Mouse (Mus musculus) large intestine, adult 2 months (tissue): ENCODE results near the gene Sorcs3. TPM values are rescaled to one million over a fixed set of nuclear protein-coding genes. Genes with fewer than 3 reads are reported as not detected.

Experiments
- DNase-seq: peaks from one replicate; pipeline ENCODE4 v3.0.0-alpha.2; 2012; ENCODE audit warnings: low read depth, low spot score
- WGBS: fragments of 180-500 bp; shearing (Covaris S2); methylation state at CpG from one replicate; pipeline ENCODE4 v1.1.7; 2018; 5-methylcytosine and 5-hydroxymethylcytosine counted together
- polyA plus RNA-seq: library from polyadenylated mRNA; depleted of rRNA; stranded (reverse); fragments of >200 nt; gene quantifications from 2 replicates; pipeline ENCODE4 v1.2.3, GENCODE M21; 2012; rRNA removed

Sorcs3 gene
- 0.17 TPM in 1 of 2 replicates, not detected in the other for polyA plus RNA-seq

DNA sequence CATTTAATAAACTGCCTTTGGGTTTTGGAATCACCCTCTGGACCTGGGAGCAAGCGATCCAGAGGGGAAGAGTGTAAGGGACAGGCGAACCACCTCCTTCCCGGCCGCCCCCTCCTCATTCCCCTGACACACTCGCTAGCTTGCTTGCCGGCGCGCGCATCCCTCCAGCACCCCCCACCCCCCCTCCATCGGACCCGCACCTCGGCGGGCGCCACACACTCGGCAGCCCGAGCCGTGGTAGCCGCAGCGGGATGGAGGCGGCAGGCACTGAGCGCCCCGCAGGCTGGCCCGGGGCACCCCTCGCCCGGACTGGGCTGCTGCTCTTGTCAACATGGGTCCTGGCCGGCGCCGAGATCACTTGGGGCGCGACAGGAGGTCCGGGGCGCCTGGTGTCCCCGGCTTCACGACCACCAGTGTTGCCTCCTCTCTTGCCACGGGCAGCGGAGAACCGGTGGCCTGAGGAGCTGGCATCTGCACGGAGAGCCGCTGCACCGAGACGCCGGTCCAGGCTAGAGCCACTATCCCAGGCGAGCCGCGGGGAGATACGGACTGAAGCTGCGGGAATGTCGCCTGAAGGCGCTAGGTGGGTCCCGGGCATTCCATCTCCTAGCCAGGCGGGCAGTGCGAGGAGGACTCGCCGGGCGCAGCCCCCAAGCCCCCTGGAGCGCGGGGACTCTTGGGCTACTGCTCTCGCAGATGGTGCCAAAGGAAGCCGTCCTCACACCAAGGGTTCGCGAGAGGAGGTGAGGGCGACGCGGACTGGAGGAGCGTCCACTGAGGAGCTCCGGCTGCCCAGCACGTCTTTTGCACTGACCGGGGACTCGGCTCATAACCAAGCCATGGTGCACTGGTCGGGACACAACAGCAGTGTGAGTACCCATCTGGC is at the start of gene Sorcs3:
Sorcs3 (plus strand) TSS at position 97 of the 886 bp plus-strand sequence.
- no peak for DNase-seq
- WGBS: 2% methylated on average over 70 of the region's 70 CpGs

DNA sequence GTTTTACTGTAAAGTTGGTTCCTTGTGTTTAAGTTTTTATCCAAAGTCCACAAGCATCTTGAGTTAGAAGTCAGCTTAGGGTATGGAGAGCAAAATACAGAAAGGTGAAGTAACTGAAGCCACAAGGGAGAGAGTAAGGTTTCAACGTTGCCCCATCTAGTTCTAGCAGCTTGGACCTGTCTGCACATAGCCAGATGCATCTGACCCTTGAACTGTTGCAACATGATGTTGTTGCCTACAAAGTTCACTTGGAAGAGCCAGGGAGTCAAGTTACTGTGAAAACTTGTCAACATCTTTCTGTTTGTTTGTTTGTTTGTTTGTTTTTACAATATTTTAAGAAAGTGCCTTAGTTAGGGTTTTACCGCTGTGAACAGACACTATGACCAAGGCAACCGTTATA is 40.5 kb upstream of the Sorcs3 start:
- WGBS: 83% methylated on average over 3 of the region's 3 CpGs
- no peak for DNase-seq

DNA sequence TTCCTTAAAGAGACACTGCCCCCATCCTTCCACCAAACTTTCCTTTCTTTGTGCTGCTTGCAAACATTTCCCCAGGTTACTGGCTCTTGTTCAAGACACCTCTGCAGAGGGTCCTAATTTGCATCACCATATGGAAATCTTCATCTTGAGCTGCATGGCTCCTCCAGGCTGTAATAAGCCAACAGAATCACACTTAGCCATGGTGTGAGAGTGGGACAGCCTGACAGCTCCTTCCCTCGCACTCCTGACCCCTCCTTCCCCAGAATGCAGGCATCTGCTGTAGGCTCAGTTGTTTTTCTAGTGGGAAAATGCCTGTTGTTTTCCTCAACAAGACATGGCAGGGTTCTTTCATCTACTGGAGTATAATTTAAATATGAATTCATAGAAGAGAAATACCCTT is 38.7 kb upstream of the Sorcs3 start:
- WGBS: 55% methylated on average over 1 of the region's 1 CpGs
- no peak for DNase-seq

DNA sequence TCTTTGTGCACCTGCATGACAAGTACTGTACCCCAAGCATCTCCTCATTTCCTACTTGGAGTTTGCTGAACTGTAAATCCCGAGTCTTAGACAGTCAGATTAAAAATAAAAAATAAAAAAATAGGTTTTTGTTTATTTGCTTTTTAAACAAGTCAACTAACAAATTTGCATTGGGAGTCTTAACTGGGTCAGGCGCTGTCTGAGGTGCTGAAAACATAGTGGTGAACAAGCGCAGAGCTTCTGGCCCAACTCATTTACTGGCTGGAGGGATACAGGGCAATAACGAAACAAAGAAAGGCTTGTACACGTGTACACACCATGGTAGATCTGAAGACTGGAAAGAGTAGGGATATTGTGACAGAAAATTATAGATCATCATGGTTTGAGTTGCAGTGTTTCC is 37.5 kb upstream of the Sorcs3 start:
- 47% methylated on average over 5 of the region's 5 CpGs for WGBS

DNA sequence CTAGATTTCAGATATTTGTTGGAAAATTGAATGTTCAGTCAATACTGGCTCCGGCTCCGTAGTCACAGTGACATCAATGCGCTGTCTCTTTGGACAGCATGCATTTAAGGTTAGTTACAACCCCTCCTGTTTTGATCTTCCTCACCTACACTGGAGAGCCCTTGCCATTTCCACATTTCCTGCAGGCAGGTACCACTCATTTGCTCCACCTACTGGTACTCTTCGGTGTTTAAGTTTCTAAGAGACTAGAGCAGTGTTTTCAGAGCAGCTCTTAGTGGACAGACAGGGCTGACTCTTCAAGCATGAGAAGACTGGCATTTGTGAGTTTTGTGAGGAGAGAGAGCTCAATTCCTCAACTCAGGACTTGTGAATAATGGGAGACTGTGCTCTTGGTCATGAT is 31.1 kb upstream of the Sorcs3 start:
- DNase-seq: no peak
- 67% methylated on average over 4 of the region's 4 CpGs for WGBS

More for the DNA sequence above, 37.5 kb upstream of the Sorcs3 start:
- no peak for DNase-seq

DNA sequence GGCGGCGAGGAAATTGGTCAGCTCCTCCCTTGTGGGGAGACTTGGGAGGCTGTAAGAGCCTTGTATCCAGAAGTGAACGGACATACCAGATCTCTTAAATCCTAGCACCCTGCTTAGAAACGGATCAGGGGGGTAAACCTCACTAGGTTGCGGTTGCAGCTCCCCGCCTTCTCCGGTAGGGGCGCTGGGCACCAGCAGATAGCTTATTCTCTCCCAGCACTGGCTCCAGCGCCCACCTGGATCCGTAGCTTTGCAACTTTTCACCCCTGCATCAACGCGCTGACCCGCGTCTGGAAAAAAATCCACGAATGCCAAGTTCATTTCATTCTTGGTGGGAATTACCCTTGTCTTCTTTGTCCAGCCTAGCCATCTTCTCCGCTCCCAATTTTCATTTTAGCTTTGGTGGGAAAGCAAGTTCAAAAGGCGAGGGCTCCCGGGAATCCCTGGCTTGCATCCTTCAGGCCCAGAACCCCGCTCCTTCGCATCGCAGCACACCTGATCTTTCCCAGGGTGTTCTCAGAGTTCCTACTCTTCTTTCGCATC is 1.8 kb upstream of the Sorcs3 start:
- 5% methylated on average over 21 of the region's 22 CpGs for WGBS
- no peak for DNase-seq

DNA sequence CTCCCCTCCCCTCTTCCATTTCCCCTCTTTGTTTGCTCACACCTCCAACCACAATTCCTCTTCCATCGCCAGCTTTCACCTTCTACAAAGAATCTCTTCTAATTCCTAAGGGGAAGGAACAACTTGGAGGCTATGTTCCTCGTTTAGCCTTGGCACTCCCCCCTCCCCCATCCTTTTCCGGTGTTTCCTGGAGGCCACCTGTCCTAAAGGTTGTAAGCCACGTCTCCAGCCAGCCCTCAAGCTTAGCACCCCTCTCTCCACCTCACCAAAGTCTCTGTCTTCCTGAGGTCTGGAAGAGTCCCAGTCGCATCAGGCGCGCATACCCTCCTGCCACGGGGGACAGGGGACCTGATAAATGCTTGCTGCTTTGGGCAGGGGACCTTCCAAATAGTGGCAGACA is 1.3 kb upstream of the Sorcs3 start:
- DNase-seq: no peak
- 1% methylated on average over 8 of the region's 8 CpGs for WGBS

DNA sequence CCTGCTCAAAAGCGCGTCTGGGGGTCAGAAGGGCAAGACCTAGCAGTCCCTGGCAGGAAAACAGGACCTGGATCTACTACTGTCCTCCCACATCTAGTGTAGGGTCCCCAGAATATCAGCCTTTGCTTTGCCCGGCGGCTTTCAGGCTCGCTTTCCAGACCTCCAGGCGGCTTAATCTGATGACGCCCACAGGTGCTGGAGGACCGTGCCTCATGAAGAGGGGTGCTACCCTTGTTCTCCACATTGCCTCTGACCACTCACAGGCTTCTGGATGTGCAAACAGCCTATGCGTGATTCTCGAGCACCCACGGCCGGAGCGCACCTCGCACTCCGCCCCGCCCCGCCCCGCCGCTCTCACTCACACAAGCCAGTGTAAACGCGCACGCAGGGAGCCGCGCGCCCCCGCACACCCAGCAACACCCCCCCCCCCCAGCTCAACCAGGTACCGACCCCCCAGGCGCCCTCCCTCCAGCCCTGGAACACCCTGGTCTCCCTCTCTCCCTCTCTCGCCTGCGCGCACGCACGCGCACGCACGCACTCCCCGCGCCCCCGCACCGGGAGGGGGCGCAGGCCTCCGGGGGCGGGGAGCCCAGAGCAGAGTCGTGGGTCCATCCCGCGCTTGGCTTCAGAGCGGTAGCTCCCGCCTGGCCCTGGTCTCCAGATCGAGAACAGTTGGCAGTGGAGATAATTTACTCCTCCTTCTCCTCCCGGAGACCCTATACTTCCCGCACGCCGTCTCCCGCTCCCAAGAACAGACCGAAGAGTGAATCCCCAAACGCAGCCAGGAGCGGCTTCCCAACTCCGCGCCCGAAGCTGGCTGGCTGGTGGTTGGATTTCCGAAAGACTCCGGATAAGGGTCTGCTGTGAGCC is 698 bp upstream of the Sorcs3 start:
- DNase-seq: no peak
- WGBS: 2% methylated on average over 56 of the region's 62 CpGs

DNA sequence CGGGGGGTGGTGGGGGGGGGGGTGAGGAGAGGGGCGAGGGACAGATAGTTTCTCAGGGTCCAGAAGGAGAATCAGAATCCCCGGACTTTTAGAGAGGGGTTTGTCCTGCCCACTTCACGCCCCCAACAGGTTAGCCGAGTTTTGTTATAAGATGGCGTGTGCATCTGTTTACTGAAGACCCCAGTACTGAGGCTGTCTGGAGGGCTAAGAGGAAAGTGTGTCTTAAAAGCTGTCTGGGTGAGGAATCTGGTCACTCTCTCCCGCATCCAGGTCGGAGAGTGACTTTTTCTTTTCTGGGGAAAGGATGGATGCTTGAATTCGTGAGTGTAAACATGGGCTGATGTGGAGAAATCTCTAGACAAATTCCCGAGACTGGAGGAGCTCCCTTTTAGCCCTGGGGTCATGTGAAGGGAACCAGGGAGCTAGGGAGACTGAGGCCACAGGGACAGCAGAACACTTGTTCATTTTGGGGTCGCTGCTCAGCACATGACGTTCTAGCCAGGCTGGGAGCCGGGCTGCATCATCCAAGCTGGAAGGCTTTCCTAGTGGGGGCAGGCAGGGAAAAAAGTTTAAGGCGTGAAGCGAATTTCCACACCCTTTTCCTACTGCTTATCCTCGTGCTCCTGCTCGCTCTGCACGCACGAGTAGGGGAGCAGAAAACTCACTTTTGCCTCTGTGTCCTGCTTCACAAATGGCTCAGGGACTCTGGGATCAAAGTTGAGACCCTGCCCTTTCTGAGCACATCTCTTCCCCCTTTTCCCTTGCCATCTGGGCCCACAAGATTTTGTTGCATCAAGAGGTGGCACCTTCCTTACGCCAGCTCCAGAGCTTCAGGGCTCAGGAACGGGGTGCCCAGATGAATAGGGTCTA is 1.3 kb downstream of the Sorcs3 start:
- WGBS: 7% methylated on average over 21 of the region's 21 CpGs
- DNase-seq: no peak

DNA sequence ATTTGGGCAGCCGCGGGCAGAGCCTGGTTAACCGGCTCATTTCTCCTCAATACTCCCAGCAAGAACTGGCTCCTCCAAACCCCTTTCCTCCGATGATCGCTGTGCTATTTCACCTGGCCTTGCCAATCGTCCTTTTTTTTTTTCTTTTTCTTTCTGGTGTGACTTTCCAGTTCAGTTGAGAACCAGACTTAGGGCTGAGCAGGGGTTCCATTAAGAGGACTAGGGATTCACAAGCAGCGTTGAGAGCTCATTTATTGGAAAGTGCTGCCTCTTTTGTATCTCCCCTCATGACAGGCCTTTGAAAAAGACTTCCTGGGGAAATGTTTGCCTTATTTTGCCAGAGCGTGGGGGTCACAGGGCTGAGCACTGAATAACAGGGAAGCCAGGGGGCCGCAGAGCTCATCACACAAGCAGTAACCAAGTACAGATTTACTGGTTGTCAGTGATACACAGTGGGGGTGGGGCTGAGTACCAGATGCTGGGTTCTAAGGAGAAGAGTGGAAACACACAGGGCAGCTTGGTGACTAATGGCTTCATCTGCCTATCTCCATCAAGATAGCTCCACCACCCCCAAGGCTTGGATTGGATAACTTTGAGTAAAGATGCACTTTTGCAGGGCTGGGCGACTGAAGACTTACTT is 2.0 kb downstream of the Sorcs3 start:
- WGBS: 23% methylated on average over 10 of the region's 10 CpGs
- no peak for DNase-seq

DNA sequence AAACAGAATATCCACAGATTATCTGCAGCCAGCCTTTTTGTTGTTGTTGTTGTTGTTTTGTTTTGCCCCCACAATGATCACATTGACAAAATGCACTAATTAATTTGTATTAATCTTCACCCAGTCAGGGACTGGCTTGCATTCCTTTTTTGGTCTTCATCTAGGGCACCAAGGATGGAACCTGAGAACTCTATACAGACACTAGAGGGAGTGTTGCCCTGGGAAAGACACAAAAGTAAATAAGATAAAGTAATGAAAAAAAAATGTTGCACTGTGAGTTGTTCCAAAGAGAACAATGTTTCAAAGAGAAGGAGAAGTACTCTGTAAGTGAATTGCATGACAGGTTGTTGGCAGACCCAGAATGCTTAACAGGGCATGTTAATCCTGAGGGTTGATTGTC is 9.6 kb downstream of the Sorcs3 start:
- DNase-seq: no peak

DNA sequence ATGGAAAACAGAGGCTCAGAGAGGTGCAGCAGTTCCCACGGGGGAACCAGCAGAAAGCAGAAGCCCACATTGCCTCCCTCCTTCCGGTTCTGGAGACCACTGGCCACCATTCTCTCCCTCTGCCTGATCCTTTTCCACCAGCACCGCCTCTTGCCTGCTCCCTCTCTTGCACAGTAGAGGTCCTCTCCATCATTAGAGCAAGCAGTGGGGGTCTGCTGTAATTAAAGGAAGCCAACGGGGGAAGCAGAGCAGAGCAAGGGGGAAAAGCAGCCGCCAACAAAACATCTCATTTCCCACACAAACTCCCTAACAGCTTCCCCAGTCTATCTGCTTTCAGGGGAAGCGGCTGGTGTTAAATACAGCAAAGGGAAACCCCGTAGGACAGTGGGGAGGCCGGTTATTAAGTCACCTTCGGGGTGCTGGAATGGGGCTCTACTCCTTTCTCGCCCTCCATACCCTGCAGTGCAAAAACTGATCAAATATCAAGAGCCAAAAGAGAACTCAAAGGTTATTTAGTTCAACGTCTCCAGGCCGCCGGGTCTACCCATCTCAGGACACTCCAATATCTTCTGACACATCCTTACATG is 32.1 kb downstream of the Sorcs3 start:
- 64% methylated on average over 13 of the region's 13 CpGs for WGBS
- DNase-seq: no peak

DNA sequence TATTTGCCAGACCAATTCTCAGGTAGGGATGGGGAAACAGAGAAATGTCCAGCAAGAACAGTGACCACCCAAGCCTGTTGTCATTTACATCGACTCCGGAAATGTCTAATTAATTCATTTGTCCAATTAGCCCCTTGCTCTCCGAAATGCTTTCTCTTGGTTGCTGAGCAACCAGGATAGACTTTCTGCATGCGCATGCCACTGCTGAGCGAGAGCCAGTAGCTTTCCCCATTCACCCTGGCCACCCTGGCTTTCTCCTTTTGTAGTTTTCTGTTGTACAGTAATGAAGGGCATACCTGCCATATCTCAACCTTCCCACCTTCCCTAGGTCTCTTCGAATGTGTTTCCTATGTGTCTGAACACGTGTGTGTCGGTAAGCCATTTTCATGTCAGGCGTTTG is 32.6 kb downstream of the Sorcs3 start:
- DNase-seq: no peak
- 85% methylated on average over 9 of the region's 9 CpGs for WGBS

DNA sequence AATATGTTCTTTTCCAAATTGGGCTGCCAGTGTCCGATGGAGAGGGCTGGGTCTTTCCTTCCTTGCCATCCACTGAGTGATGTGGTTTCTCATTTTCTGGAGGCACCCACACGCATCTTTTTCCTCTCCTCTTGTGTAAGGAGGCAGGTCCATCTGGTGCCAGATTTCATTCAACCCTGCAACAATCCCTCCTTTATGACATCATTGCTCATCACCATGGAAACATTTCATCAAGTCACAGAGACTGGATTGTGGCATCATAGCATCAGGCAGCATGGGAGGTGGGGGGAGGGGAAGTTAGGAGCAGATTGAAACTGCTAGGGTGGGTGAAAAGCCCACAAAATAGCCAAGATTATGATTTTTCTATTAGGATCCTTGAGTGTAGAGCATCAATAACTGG is 35.1 kb downstream of the Sorcs3 start:
- no peak for DNase-seq
- WGBS: 67% methylated on average over 2 of the region's 2 CpGs

DNA sequence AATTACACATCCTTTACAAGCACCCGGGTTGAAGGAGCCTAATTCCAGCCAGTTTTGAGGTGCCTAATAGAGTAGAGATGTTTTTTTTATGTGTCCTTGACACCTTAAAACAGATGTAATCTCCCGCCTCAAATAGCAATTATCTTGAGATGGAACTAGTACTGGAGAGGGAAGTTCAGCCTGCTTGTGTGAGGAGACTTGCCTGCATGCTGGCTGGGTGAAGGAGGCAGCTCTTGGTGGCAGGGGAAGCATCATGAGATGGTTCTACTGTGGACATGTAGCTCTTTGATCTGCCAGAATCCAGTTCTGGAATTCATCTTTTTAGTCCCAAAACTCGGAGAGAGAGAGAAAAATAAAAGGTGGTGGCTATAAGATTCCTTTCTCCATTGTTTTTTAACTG is 38.2 kb downstream of the Sorcs3 start:
- DNase-seq: no peak
- WGBS: 56% methylated on average over 3 of the region's 3 CpGs

DNA sequence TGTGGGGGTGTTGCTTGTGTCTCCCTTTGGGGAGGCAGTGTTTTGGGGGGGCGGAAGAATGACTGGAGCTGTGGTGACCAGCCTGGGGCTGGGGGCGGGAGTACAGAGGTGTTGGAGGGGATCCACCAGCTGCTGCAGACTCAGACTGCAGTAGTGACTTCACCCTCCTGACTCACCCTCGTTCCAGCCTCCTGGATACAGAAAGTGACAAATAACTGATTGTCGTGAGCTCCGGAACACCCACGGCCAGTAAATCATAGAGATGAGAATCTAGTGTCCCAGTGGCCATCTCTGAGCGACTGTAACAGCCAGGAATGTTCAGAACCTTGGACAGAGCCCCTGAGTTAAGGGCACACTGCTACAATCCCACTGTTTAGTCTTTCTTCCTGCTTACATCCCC is 53.4 kb downstream of the Sorcs3 start:
- WGBS: 66% methylated on average over 7 of the region's 7 CpGs
- no peak for DNase-seq

DNA sequence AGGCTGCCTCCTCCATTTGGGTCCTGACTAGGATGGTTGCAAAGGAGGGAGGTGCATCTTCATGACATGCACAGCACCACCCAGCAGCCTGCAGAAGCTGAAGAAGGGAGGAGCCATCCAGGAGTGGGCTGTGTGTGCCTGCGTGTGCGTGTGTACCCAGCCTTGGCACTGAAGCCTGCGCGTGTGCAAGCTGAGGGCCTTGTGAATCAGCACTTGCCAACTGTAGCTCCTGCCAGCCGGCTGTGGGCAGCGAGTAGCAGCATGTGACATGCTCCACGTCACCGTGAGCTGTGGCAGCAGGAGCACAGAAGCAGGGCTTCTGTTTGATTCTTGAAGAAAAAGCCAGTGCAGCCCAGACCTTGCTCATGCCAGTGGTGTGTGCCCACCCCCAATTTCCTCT is 54.8 kb downstream of the Sorcs3 start:
- 82% methylated on average over 8 of the region's 8 CpGs for WGBS
- no peak for DNase-seq

DNA sequence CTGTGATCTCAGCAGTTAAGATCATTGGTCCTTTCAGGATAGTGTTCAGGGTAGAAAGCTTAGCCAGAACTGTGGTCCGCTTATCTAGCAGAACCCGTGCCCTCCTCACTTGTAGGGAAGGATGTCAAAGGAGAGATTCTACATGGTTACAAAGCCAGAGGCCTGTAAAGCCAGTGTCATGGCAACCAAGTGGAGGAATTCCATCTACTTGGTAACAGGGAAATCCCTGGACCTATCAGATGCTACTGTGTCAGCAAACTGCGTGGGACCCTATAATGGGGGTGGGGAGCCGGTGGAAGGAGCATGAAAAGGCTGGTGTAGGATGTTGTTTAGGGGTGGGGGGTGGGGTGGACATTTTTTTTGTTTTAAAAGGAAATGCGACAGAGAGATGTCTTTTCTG is 57.9 kb downstream of the Sorcs3 start:
- DNase-seq: no peak
- WGBS: 73% methylated on average over 5 of the region's 5 CpGs

DNA sequence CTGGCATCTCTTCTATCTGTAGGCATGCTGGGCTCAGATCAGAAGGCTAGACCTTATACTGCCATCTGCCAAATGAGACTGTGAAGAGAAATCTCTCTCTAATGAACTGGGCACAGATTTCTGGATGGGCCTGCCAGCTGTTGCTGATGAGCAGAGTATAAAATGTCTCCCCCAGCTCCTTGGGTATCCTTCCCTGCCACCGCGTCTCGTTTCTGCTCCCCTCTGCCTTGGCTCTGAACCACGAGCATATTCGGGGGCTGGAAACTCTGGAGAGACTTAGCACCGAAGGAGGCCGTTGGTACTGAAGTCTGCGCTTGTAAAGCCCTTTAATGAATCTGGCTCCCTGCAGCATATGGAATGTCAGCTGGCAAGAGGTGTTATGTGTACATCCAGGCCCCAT is 74.4 kb downstream of the Sorcs3 start:
- 77% methylated on average over 8 of the region's 8 CpGs for WGBS
- no peak for DNase-seq
